Mouse (Mus musculus) stomach, postnatal 0 days (tissue): ENCODE measurements around the gene Abcb9. TPM values are rescaled to one million over a fixed set of nuclear protein-coding genes. Genes with fewer than 3 reads are reported as not detected.

Experiments used
- ATAC-seq: fragments of 200-750 bp; cut with Nextera tagmentation; 2 replicates; pipeline ENCODE4 v1.8.0; 2017; ENCODE audit not compliant: low FRiP score, low TSS enrichment
- DNase-seq: peaks from one replicate; pipeline ENCODE4 v3.0.0-alpha.2; 2016; ENCODE audit warnings: low spot score
- H3K27ac ChIP-seq: fragments of 300-500 bp; sonication (generic); replicated peaks from 2 replicates; pipeline ENCODE4 v1.5.1; 2014; ENCODE audit warnings: mild to moderate bottlenecking, control low read depth
- H3K27me3 ChIP-seq: fragments of 300-500 bp; sonication (generic); 2 replicates; pipeline ENCODE4 v1.6.1; 2014; ENCODE audit warnings: low read length; ENCODE audit not compliant: control insufficient read depth, insufficient read depth
- H3K36me3 ChIP-seq: fragments of 300-500 bp; sonication (generic); 2 replicates; pipeline ENCODE4 v1.6.1; 2014; ENCODE audit warnings: low read length, mixed read lengths; ENCODE audit not compliant: control insufficient read depth, insufficient read depth
- H3K4me1 ChIP-seq: fragments of 300-500 bp; sonication (generic); replicated peaks from 2 replicates; pipeline ENCODE4 v1.6.1; 2014; ENCODE audit warnings: antibody characterized with exemption; ENCODE audit not compliant: control insufficient read depth, insufficient read depth
- H3K4me2 ChIP-seq: fragments of 300-500 bp; sonication (generic); replicated peaks from 2 replicates; pipeline ENCODE4 v1.6.1; 2014; ENCODE audit warnings: low read depth, mild to moderate bottlenecking, control low read depth, moderate library complexity
- H3K4me3 ChIP-seq: fragments of 300-500 bp; sonication (generic); 2 replicates; pipeline ENCODE4 v1.5.1; 2014; ENCODE audit warnings: low read depth, low read length, control low read depth
- H3K9ac ChIP-seq: fragments of 300-500 bp; sonication (generic); 2 replicates; pipeline ENCODE4 v1.6.1; 2014; ENCODE audit warnings: mild to moderate bottlenecking, low read length, control low read depth, mixed read lengths
- H3K9me3 ChIP-seq: fragments of 300-500 bp; sonication (generic); 2 replicates; pipeline ENCODE4 v1.6.1; 2016; ENCODE audit warnings: low read length; ENCODE audit not compliant: control insufficient read depth
- CTCF ChIP-seq: IDR thresholded peaks from 2 replicates; pipeline ENCODE4 v1.5.1; 2016; ENCODE audit warnings: antibody characterized with exemption, low read depth, mild to moderate bottlenecking, moderate library complexity
- EP300 ChIP-seq: optimal IDR thresholded peaks from 2 replicates; pipeline ENCODE3; 2016; ENCODE audit warnings: antibody characterized with exemption
- WGBS: fragments of 180-500 bp; shearing (Covaris S2); extraction: QIAGEN DNeasy Blood & Tissue Kit; methylation state at CpG from one replicate; pipeline ENCODE4 v1.1.7; 2014; 5-methylcytosine and 5-hydroxymethylcytosine counted together
- polyA plus RNA-seq: library from polyadenylated mRNA; unstranded; fragments of >200 nt; fragmentation: Nextera tagmentation; extraction: Ambion mirVana; gene quantifications from 2 replicates; pipeline ENCODE4 v1.2.1, GENCODE M21; 2015

The Abcb9 gene
- polyA plus RNA-seq, 1 experiment from 2014 or later: 7.7 TPM

- Histone ChIP-seq H3K27ac (peak overlapping the region; percentile 97), H3K4me1 (peaks cover 15% of the 10 kb centered on the region), H3K9ac (peak overlapping the region; percentile 97), H3K4me3 (peak overlapping the region; percentile 90), H3K27me3 (no peaks in the 10 kb centered on the region), H3K4me2 (peak overlapping the region; percentile 79), H3K9me3 (no peaks in the 10 kb centered on the region), H3K36me3 (no peaks in the 10 kb centered on the region)
- no peak for TF ChIP-seq EP300
- no peak for TF ChIP-seq CTCF
- DNase-seq (no peak), ATAC-seq (no peak)
- 32% methylated on average over 12 of the region's 12 CpGs for WGBS
These were observed 65.1 kb downstream of the Abcb9 start for GRCm38 (mm10) chr5:124030386-124031067.

GRCm38 (mm10) chr5:124029220-124030035, 66.2 kb downstream of the Abcb9 start:
- H3K9ac ChIP-seq: peak overlapping the region; percentile 32; the same call in 1 of the 2 replicates
- no peaks in the 10 kb centered on the region for H3K9me3 ChIP-seq
- peak overlapping the region; percentile 79 for H3K4me2 ChIP-seq
- no peaks in the 10 kb centered on the region for H3K36me3 ChIP-seq
- H3K27me3 ChIP-seq: no peaks in the 10 kb centered on the region
- H3K4me1 ChIP-seq: peaks cover 17% of the 10 kb centered on the region
- H3K27ac ChIP-seq: 0 out of 2 replicates have a peak overlapping the region, but pooled peaks have one; percentile 45
- 0 out of 2 replicates have a peak overlapping the region, but pooled peaks have one; percentile 90 for H3K4me3 ChIP-seq
- DNase-seq: no peak
- TF ChIP-seq CTCF (no peak), EP300 (no peak)
- 58% methylated on average over 19 of the region's 19 CpGs for WGBS
- ATAC-seq: no peak

GRCm38 (mm10) chr5:124028680-124029079, 66.9 kb downstream of the Abcb9 start:
- peaks cover 17% of the 10 kb centered on the region for H3K4me1 ChIP-seq
- no peak for TF ChIP-seq CTCF
- no peak for TF ChIP-seq EP300
- no peaks in the 10 kb centered on the region for H3K27me3 ChIP-seq
- 0 out of 2 replicates have a peak overlapping the region, but pooled peaks have one; percentile 11 for H3K4me2 ChIP-seq
- DNase-seq (no peak), ATAC-seq (no peak)
- H3K36me3 ChIP-seq: no peaks in the 10 kb centered on the region
- H3K27ac ChIP-seq: peak overlapping the region; percentile 67; the same call in 1 of the 2 replicates
- no peak overlapping the region for H3K9ac ChIP-seq
- 51% methylated on average over 7 of the region's 7 CpGs for WGBS
- H3K9me3 ChIP-seq: no peaks in the 10 kb centered on the region
- H3K4me3 ChIP-seq: no peak overlapping the region

GRCm38 (mm10) chr5:124027702-124028470, 67.7 kb downstream of the Abcb9 start:
- no peak overlapping the region for H3K9ac ChIP-seq
- H3K4me1 ChIP-seq: peaks cover 17% of the 10 kb centered on the region
- ATAC-seq (no peak), DNase-seq (no peak)
- H3K4me3 ChIP-seq: no peak overlapping the region
- no peak for TF ChIP-seq EP300
- TF ChIP-seq CTCF: no peak
- peak overlapping the region; percentile 67 for H3K27ac ChIP-seq
- WGBS: 51% methylated on average over 19 of the region's 19 CpGs
- H3K4me2 ChIP-seq: peak overlapping the region; percentile 11; the same call in 1 of the 2 replicates
- H3K36me3 ChIP-seq: no peaks in the 10 kb centered on the region
- no peaks in the 10 kb centered on the region for H3K9me3 ChIP-seq
- no peaks in the 10 kb centered on the region for H3K27me3 ChIP-seq

- Histone ChIP-seq H3K27me3 (no peaks in the 10 kb centered on the region), H3K4me1 (peaks cover 17% of the 10 kb centered on the region), H3K9ac (0 out of 2 replicates have a peak overlapping the region, but pooled peaks have one; percentile 8), H3K9me3 (no peaks in the 10 kb centered on the region), H3K4me2 (no peak overlapping the region), H3K36me3 (no peaks in the 10 kb centered on the region), H3K4me3 (no peak overlapping the region), H3K27ac (0 out of 2 replicates have a peak overlapping the region, but pooled peaks have one; percentile 3)
- 79% methylated on average over 5 of the region's 5 CpGs for WGBS
- ATAC-seq (no peak), DNase-seq (no peak)
- TF ChIP-seq CTCF (no peak), EP300 (no peak)
These were observed 69.0 kb downstream of the Abcb9 start for GRCm38 (mm10) chr5:124026568-124026967.
